Mouse (Mus musculus) liver, postnatal 0 days (tissue): ENCODE results near the gene Insl5.

ENCODE experiments used
- CTCF ChIP-seq: sonication (generic); IDR thresholded peaks from 2 replicates; pipeline ENCODE4 v1.5.1; 2016; ENCODE audit warnings: antibody characterized with exemption, low read depth
- EP300 ChIP-seq: IDR thresholded peaks from 2 replicates; pipeline ENCODE4 v1.6.1; 2016; ENCODE audit warnings: antibody characterized with exemption, low read depth, mild to moderate bottlenecking

DNA sequence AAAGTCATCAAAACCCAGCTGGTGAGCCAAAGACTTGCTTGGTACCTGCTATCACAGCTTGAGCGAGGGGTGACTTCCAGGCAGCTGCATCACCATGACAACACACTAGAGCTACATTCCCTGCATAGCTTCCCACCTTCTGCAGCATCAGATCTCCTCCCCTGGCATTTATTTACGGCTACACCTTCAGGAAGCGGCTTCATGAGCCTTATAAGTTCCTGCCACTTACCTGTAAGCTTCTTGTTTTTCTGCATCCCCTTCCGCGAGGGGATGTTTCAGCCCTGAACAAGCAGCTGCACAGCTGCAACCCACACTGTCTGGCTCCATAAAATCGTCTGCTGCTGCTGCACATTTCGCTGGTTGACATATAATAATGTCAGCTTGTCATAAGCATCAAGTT, 14.8 kb downstream of the Insl5 start:
- TF ChIP-seq CTCF = no peak
- TF ChIP-seq EP300 = no peak
